Mouse (Mus musculus): ENCODE data around the gene Hoxa6.

Gene Hoxa6

DNA sequence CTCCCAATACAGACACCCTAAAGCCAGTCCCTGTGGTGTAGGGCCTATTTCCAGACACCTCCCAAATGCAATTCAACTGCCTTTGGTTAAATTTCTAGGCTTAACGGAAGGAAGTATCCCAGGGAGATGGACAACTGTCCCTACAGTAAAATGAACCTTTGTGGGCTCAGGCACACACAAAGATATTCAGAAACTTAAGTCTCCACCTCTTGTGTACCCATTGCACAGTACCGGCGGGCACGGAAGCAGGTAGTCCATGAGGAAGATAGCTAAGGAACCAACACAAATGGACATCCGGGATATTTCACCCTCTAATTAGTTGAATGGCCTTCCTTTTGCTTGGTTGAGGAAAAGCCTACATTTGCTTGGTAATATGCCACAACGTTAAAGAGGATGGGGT lies 32.1 kb downstream of the Hoxa6 start:
- no peak for DNase-seq (ENCODE audit: low spot score)

DNA sequence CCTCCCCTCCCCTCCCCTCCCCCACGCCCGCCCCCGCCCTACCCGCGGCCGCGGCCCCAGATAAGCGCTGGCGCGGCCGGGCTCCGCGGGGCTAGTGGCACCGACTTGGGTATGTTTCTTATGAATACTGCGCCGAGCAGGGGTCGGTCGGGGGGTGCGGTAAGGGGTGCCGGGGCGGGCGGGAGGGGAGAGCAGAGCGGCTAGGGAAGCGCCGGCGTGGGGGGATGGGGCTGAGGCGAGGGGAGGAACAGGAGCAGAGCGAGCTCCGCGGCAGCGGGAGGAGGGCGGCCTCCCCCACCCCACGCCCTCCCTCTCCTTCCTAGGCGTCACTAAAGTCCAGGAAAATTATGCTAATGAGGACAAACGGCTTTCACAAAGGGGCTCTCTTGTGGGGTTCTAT lies 32.7 kb downstream of the Hoxa6 start:
- no peak for DNase-seq (ENCODE audit: low spot score)

DNA sequence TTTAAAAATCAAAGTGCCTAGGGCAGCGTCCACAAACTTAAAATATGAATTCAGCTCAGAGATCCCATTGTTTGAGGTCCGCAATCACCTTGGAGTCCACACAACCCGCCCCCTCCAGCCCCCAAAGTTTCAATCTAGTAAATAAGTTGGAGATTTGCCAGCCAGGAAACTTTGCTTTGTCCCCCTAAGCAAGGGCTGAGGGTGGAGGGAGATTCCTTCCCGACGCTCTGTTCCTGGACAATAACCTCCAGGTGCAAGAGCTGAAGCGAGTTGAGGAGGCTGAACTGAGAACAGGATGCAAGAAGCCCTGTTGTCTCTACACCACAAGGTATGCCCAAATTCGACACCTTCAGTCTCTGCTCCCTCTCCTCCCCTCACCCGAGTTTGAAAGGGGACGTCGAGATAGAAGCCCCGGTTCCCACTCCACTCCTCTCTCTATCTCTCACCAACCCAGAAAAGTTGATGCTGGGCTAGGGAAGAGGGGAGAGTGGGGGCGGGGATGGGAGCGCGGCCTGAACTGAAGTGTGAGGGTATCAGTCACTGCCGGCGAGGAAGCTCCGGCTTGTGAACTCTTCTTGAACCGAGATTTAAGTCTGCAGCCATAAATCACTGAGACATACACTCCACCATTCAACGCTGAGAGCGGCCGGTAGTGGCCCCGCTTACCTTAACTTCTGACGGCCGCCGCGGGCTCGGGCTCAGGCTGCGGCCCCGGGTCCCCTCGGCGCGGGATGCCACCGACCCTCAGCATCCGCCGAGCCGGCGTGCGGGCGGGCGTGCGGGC lies 33.4 kb downstream of the Hoxa6 start:
- no peak for DNase-seq (ENCODE audit: low spot score)

DNA sequence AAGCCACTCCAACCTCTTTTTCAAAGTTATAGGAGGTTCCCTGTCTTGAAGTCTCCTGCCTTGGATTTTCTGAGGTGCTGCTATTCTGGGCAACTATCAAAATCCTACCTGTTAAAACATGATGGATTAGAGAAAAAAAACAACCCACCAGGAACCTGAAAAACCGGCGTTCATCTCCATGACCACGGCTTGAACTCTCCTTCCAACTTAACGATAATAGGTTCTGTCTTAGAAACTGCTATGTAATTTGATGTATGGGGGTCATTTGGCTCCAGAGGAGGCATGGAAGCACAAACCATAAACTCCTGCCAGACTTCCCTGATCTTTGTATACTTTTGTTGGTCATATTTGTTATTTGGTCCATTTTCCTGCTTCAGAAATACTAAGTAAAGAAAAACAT lies 34.9 kb downstream of the Hoxa6 start:
- no peak for DNase-seq (ENCODE audit: low spot score)

GRCm38 (mm10) chr6:52172501-52172900 lies 36.0 kb downstream of the Hoxa6 start:
- peak; percentile 88 for DNase-seq (ENCODE audit: low spot score)

DNA sequence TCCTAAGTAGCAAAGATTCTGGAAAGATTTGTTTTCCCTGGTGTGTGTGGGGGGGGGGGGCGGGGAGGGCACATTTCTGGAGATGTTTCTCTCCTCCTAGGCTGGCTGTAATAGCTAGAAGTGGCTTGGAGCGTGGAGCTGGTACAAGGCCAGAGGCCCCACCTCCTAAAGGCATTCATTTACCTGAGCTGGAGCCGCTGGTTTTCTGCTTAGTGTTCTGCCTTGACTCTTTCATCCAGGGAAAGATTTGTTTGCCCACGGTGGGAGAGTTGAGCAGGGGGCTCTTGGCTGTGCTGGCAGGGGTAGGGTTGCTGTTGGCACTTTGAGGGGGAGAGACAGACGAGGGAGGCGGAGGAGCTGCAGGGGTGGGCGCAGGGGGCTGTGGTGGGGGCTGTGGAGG lies 36.6 kb downstream of the Hoxa6 start:
- DNase-seq (ENCODE audit: low spot score) = no peak

DNA sequence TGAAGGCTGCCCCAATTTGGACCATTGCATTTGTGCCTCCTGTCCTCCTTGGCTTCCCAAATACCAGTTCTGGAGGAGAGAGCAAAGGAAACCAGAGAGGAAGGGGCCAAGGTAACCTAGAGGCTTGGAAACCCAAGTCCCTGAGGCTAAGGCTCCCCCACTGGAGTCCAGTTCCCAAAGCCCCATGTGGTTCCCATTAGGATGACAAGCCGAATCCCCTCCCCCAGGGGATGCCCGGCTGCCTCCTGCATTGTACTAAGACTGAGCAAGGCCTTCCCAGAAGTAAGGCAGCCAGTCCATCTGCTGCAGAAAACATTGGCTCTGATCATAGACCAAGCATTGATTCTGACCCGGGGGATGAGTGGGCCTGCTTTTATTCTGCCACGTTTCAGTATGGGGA lies 37.2 kb downstream of the Hoxa6 start:
- peak; percentile 65 for DNase-seq (ENCODE audit: low spot score)

DNA sequence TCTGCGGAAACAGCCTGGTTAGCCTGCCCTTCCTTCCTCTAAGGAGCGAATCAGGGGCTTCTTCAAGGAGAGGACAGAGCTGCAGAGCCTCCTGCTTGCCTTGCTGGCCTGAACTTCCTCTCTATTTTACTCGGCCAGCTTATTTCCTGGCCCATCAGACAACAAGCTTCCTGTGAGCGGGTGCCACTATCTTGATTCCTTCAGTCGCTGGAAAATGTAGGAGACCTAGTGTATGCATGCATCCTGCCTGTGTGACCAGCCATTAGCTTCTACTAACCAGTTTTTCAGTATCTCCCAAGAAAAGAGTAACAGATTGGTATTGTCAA lies 37.7 kb downstream of the Hoxa6 start:
- no peak for DNase-seq (ENCODE audit: low spot score)

DNA sequence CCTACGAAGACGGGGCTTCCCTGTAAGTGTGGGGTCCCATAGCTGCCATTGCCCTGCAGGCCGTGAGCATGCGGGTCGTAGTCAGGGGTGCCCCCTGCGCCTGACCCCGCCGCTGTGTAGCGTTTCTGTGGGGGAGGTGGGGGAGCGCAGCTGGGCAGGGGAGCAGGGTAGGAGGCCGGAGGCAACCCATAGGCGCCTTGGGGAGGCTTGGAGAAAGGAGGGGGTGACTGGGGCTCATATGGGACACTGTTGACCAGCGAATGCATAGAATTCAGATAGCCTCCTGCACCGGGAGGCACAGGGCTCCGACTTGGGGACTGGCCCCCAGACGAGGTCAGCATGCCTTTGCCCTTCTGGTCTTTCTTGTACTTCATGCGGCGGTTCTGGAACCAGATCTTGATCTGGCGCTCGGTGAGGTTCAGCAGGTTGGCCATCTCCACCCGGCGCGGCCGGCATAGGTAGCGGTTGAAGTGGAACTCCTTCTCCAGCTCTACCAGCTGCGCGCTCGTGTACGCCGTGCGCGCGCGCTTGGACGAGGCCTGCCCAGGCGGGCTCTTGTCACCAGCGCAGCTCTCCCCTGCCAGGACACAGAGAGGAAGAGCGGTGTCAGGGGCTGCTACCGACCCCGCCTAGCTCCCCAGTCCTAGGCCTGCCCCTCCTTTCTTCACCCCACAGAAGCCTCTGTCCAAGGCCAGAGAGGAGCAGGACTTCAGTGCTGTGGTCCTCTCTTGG lies 38.2 kb downstream of the Hoxa6 start:
- DNase-seq (ENCODE audit: low spot score) = no peak

DNA sequence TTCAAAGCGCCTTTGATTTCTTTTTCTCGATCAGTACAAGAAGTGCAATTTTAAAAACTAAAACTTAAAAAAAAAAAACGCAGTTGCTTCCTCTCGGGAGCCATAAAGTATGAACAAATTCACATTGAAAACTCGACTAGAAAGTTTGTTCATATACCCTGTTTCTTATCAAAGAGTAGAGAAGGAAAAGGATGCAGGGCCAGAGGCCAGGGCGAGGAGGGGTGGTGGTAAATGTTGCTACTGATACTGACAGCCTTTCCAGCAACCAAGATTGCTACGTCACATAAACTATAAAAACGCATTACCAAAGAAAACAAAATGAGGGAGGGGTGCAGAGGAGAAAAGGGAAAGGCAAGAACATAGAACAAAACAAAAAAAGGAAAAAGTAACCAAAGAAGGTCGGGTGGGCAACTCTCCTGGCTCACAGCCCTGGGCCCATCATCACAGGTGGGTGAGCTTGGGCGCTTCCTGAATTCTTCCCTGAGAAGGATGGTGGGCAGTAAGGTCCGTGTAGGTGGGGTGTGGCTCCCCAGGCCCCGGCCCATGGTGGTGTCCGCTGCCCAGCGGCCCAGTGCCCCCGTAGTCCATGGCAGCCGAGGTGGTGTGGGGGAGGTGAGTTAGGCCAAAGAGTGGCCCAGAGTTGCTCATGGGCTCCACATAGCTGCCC lies 38.9 kb downstream of the Hoxa6 start:
- DNase-seq (ENCODE audit: low spot score) = no peak

- peak; percentile 81 for DNase-seq (ENCODE audit: low spot score)
Measured at GRCm38 (mm10) chr6:52168191-52169055, 40.1 kb downstream of the Hoxa6 start.

GRCm38 (mm10) chr6:52167736-52168161 lies 40.8 kb downstream of the Hoxa6 start:
- no peak for DNase-seq (ENCODE audit: low spot score)

DNA sequence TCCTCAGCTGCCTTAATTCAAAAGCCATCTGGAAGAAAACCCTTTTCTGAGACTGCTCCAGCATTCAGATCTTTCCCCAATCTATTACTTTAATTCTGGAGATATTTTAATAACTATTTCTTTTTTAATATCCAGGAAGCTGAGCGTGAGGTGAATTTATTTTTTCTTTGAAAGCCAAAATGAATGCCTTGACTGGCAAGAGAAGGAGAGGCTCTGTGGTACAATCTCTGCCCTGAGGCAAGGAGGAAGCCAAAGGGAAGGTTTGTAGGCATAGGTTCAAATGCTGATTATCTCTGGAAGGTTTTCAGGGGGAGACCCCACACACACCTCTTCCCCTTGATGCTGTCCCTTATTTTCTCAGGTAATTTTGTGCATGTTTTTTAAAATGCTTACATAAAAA lies 41.3 kb downstream of the Hoxa6 start:
- DNase-seq (ENCODE audit: low spot score) = no peak

DNA sequence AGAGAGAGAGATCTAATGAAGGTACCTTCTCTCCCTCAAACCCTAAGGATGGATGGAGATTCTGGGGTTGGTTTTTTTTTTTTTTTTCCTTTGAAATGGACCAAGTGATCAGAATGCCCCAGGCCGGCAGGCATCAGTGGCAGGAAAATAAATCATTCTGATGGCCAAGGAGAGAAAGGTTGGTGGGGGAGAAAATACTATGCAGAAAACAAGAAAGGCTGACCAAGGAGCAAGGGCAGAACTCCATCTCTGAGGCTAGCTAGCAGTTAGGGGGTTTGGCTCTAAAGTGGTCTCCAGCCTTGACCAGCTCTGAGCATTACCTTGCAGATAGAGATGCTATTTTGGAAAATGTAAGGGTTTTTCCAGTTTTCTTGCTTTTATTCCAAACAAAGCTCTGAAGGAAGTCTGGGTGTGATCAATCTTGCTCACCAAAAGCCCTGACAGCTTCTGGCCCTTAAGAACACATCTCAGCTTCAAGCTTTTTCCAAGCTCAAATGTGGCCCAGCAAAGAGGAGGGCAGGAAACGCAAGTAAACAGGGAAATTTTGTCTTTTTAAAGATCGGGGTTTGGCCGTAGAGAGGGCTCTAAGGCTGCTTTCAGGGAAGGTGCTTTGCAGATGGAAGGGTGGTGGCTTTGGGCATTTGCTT lies 42.0 kb downstream of the Hoxa6 start:
- DNase-seq (ENCODE audit: low spot score) = peak; percentile 47

DNA sequence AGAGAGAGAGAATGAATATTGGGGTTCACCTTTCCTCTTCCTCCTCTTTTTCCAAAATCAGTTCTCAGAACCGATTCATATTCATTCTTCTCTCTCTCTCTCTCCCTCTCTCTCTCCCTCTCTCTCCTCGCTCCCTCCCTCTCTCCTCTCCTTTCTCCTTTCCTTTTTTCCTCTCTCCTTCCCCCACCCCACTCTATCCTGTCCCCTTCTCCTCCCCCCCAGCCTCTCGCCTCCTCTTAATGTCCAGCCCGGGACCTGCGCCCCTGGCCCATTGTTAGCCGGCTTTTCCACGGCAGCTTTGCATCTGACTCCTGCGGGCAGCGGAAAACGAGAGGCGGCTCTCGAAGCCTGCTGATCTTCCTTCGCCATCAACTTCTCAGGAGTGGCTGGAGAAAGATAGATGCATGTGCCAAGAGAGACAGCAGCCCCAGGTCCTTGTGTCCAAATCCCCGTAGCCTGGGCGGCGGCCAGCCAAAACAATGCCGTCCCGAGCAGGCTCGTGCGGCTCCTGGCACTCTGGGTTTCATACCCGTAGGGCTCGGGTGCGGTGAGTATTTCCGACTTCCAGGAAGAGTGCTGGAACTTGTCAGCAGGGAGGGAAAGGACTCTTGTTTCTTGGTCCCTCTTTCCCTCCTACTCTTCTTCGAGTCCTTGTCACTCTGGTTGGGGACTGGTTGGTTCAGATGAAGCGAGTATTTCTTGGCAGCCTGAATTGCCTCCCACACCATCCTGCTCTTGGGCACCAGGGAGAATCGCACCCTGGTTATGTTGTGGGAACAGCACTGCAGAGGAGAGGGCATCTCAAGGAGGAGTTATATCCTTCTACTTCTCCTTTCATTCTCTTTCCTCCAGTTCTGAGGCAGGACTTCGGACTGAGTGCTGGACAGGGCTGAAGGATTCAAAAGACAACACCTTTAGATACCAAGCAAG lies 42.8 kb downstream of the Hoxa6 start:
- DNase-seq (ENCODE audit: low spot score) = peak; percentile 78

DNA sequence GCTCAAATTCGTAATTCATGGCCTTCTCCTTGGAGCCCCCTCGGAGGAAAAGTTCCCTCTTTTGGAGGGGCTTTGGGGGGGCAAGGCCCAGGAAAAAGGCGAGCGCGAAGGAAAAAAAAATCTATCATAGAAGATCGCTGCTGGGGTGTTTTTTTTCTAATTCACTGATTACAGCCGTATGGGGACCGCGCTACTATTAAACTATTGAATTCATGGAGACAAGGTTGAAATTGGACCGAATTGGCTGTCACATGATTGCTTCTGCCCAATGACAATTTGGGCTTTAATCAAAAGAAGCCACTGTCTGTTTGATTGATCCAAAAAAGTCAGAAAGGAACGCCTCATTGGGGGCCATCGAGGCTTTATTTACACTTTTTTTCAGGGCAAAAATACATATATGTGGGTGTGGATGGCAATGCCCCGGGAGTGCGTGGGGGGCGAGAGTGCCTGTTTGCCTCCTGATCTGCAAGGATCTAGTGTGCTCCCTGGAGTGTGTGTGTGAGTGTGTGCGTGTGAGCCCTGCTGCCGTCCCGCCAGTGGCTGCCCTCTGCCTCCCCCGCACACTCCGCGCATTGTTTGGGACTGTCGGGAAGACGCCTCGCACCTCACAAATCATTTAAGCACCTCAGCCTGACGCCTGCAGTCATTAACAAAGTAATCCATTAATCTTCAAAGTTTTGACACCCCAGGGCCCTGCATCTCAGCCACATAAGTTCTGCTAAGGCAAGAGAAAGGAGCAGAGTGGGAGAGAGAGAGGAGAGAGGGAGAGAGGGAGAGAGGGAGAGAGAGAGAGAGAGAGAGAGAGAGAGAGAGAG lies 43.7 kb downstream of the Hoxa6 start, which contains the start of gene Hoxa2:
Gene Hoxa2 (minus strand): TSS at position 206 of the 815 bp plus-strand sequence.
- DNase-seq (ENCODE audit: low spot score) = peak; percentile 85

DNA sequence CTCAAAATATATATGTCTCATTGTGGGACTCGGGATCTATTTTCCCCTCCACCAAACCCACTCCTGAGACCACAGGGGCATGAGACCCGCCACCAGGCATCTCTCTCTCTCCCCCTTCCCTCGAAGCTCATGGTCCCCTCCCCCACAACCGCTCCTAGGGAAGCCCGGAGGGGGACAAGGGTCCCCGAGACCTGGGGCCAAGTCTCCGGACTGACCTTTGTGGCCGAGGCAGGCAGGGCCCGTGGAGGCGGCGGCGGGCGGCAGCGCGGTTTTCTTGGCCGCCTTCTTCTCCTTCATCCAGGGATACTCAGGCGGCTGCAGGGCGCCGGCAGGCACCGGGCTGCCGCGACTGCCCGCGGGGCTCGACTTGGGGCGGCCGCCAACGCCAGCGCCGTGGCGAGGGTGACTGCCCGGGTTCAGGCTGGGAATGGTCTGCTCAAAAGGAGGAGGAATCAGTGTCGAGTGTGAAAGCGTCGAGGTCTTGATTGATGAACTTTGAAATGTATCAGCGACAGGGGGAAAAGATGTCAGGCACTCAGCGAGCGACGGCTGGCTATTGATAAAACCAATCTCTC lies 44.4 kb downstream of the Hoxa6 start:
- peak; percentile 66 for DNase-seq (ENCODE audit: low spot score)

DNA sequence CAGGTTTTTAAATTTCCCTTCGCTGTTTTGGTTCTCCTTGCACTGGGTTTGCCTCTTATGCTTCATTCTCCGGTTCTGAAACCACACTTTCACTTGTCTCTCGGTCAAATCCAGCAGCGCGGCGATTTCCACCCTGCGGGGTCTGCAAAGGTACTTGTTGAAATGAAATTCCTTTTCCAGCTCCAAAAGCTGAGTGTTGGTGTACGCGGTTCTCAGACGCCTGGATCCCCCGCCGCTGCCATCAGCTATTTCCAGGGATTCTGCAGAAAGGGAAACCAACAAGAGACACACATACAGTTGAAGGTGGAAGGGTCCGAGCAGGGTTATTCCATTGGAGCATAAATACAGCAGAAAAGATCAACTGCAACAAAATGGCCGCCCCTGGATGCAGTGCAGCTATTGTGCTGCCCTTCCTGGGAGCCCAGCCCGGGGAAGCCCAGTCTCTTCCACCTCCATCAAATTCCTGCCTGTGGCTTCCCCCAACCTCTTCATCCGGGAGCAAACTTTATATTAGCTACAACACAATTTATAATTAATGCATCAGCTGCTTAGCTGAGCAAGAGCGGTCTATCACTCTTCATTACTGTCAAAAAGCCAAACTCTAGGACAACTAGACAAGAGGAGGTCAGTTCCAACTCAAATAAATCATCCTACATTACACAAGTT lies 45.0 kb downstream of the Hoxa6 start:
- DNase-seq (ENCODE audit: low spot score) = peak; percentile 75

Data from adipocyte (in vitro differentiated cells).